Mouse (Mus musculus) limb, embryonic 14.5 days (tissue): ENCODE results near the gene Itgb6. TPM values are rescaled to one million over a fixed set of nuclear protein-coding genes. Genes with fewer than 3 reads are reported as not detected.

Experiments used
- ATAC-seq: fragments of 200-750 bp; cut with Nextera tagmentation; 2 replicates; pipeline ENCODE4 v1.8.0; 2017; ENCODE audit warnings: low read depth, moderate number of reproducible peaks, moderate TSS enrichment; ENCODE audit not compliant: low FRiP score
- DNase-seq: peaks from one replicate; pipeline ENCODE4 v3.0.0-alpha.2; 2015; ENCODE audit warnings: low spot score
- H3K27ac ChIP-seq: fragments of 300-500 bp; sonication (generic); replicated peaks from 2 replicates; pipeline ENCODE4 v1.5.1; 2014; ENCODE audit warnings: low read depth, mild to moderate bottlenecking, low read length, moderate library complexity, mixed read lengths
- H3K27me3 ChIP-seq: fragments of 300-500 bp; sonication (generic); 2 replicates; pipeline ENCODE4 v1.6.1; 2014; ENCODE audit warnings: low read length, mixed read lengths; ENCODE audit not compliant: control insufficient read depth, insufficient read depth
- H3K36me3 ChIP-seq: fragments of 300-500 bp; sonication (generic); 2 replicates; pipeline ENCODE4 v1.6.1; 2014; ENCODE audit warnings: mild to moderate bottlenecking, low read length, moderate library complexity, mixed read lengths; ENCODE audit not compliant: control insufficient read depth, insufficient read depth
- H3K4me1 ChIP-seq: fragments of 300-500 bp; sonication (generic); 2 replicates; pipeline ENCODE4 v1.6.1; 2014; ENCODE audit warnings: antibody characterized with exemption, low read length, mixed read lengths; ENCODE audit not compliant: control insufficient read depth, insufficient read depth
- H3K4me2 ChIP-seq: fragments of 300-500 bp; sonication (generic); replicated peaks from 2 replicates; pipeline ENCODE4 v1.6.1; 2014; ENCODE audit warnings: low read depth, mild to moderate bottlenecking, low read length, moderate library complexity; ENCODE audit not compliant: severe bottlenecking
- H3K4me3 ChIP-seq: fragments of 300-500 bp; sonication (generic); replicated peaks from 2 replicates; pipeline ENCODE4 v1.5.1; 2014; ENCODE audit warnings: low read length
- H3K9ac ChIP-seq: fragments of 300-500 bp; sonication (generic); 2 replicates; pipeline ENCODE4 v1.6.1; 2014; ENCODE audit warnings: mild to moderate bottlenecking, low read depth, low read length, moderate library complexity; ENCODE audit not compliant: severe bottlenecking
- H3K9me3 ChIP-seq: fragments of 300-500 bp; sonication (generic); 2 replicates; pipeline ENCODE4 v1.6.1; 2016; ENCODE audit warnings: low read length; ENCODE audit not compliant: control insufficient read depth
- POLR2A ChIP-seq: fragments of 200-500 bp; IDR thresholded peaks from 2 replicates; pipeline ENCODE4 v1.8.0; 2012; ENCODE audit warnings: inconsistent platforms, mild to moderate bottlenecking, moderate library complexity, borderline replicate concordance; ENCODE audit not compliant: insufficient read depth, insufficient read length; ENCODE audit errors: extremely low read depth
- WGBS: fragments of 180-500 bp; shearing (Covaris S2); extraction: QIAGEN DNeasy Blood & Tissue Kit; methylation state at CpG from one replicate; pipeline ENCODE4 v1.1.7; 2014; 5-methylcytosine and 5-hydroxymethylcytosine counted together
- polyA plus RNA-seq, 2 experiments: library from polyadenylated mRNA; depleted of rRNA in 1 of 2; stranded (reverse) in 1 of 2; unstranded in 1 of 2; fragments of >200 nt; fragmentation: Nextera tagmentation in 1 of 2; extraction: Ambion mirVana in 1 of 2; gene quantifications; 2 replicates each; pipeline versions ENCODE4 v1.2.1 to v1.2.3; 2012 to 2014

Gene Itgb6
- polyA plus RNA-seq, 2 experiments, result 2.6 to 3.3 TPM

DNA sequence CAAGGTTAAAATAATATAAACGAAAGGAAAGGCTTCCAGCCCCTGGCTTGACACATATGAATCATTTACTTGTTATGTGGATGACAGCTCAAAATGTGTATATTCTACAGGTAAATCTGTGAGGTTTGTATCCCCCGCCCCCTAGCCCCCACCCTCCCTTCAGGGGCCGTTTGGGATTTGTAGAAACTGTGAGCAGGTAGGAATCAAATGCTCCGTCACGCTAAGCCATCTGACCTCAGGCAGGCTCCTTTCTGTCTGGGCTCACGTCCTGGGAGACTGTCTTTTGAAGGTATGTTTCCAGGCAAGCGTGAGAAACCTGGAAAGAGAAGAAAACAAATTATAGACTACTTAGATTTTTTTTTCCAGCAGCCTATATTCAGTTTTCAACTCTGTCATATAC, 48.0 kb downstream of the Itgb6 start:
- TF ChIP-seq POLR2A, result no peak
- no peaks in the 10 kb centered on the region for H3K4me1 ChIP-seq
- 46% methylated on average over 7 of the region's 7 CpGs for WGBS
- no peak overlapping the region for H3K27ac ChIP-seq
- no peak overlapping the region for H3K4me3 ChIP-seq
- ATAC-seq, result no peak
- no peaks in the 10 kb centered on the region for H3K9me3 ChIP-seq
- H3K9ac ChIP-seq, result no peak overlapping the region
- DNase-seq, result no peak
- H3K27me3 ChIP-seq, result no peaks in the 10 kb centered on the region
- H3K4me2 ChIP-seq, result no peak overlapping the region
- H3K36me3 ChIP-seq, result no peaks in the 10 kb centered on the region

- no peak overlapping the region for H3K4me2 ChIP-seq
- H3K36me3 ChIP-seq, result no peaks in the 10 kb centered on the region
- H3K4me3 ChIP-seq, result no peak overlapping the region
- 39% methylated on average over 17 of the region's 17 CpGs for WGBS
- no peaks in the 10 kb centered on the region for H3K27me3 ChIP-seq
- ATAC-seq (no peak), DNase-seq (no peak)
- no peak overlapping the region for H3K27ac ChIP-seq
- TF ChIP-seq POLR2A, result no peak
- no peak overlapping the region for H3K9ac ChIP-seq
- no peaks in the 10 kb centered on the region for H3K9me3 ChIP-seq
- no peaks in the 10 kb centered on the region for H3K4me1 ChIP-seq
These were observed 49.2 kb downstream of the Itgb6 start for GRCm38 (mm10) chr2:60672973-60673954.

DNA sequence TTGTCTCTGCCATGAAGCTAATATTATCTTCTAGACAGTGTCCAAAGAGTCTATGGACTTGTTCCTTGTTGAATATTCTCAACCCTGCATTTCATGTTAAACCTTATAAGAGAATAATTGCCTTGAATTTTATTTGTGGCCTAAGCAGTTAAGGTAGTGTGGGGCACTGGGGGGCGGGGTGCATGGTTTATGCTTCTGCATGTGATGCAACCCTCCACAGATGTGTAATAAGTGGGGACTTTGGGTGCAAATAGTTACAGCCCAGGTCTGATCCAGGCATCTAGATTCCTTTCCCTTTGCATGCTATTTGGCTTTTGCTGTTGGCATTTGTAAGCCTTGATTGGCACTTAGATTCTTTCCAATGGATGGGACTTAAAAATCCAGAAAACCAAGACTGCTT, 51.2 kb downstream of the Itgb6 start:
- no peak for DNase-seq
- H3K9me3 ChIP-seq, result no peaks in the 10 kb centered on the region
- no peak for ATAC-seq
- no peak overlapping the region for H3K4me2 ChIP-seq
- no peaks in the 10 kb centered on the region for H3K36me3 ChIP-seq
- no peaks in the 10 kb centered on the region for H3K27me3 ChIP-seq
- TF ChIP-seq POLR2A, result no peak
- no peaks in the 10 kb centered on the region for H3K4me1 ChIP-seq
- no peak overlapping the region for H3K27ac ChIP-seq
- 96% methylated on average over 1 of the region's 1 CpGs for WGBS
- no peak overlapping the region for H3K4me3 ChIP-seq
- no peak overlapping the region for H3K9ac ChIP-seq

DNA sequence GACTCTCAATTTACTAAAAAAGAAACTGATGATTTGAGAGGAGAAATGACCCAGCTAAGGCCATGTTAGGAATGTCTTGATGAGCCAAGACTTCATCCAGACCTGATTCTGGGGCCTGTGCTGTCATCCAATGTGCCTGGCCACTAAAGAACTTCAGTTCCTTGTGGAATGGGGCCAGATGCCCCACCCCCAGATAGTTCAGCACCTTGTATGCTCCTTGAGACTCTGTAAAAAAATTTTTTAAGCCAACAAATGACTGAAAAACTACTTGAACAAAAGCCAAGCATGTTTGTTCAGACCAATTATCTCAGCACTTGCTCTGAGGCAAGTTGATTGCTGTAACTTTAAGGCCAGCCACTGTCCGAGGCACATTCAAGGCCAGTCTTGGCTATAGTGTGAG, 59.4 kb downstream of the Itgb6 start:
- ATAC-seq (no peak), DNase-seq (no peak)
- no peak for TF ChIP-seq POLR2A

GRCm38 (mm10) chr2:60659993-60660392, 62.5 kb downstream of the Itgb6 start:
- ATAC-seq (no peak), DNase-seq (no peak)
- H3K9ac ChIP-seq, result no peak overlapping the region
- no peaks in the 10 kb centered on the region for H3K36me3 ChIP-seq
- H3K4me1 ChIP-seq, result no peaks in the 10 kb centered on the region
- TF ChIP-seq POLR2A, result no peak
- H3K27me3 ChIP-seq, result no peaks in the 10 kb centered on the region
- H3K4me3 ChIP-seq, result no peak overlapping the region
- no peak overlapping the region for H3K27ac ChIP-seq
- H3K9me3 ChIP-seq, result no peaks in the 10 kb centered on the region
- H3K4me2 ChIP-seq, result no peak overlapping the region
- 81% methylated on average over 4 of the region's 4 CpGs for WGBS

More for the DNA sequence above, 59.4 kb downstream of the Itgb6 start:
- H3K4me1 ChIP-seq, result no peaks in the 10 kb centered on the region
- H3K27ac ChIP-seq, result no peak overlapping the region
- no peaks in the 10 kb centered on the region for H3K9me3 ChIP-seq
- H3K4me2 ChIP-seq, result no peak overlapping the region
- no peak overlapping the region for H3K9ac ChIP-seq
- no peak overlapping the region for H3K4me3 ChIP-seq
- 73% methylated on average over 1 of the region's 1 CpGs for WGBS
- H3K27me3 ChIP-seq, result no peaks in the 10 kb centered on the region
- H3K36me3 ChIP-seq, result no peaks in the 10 kb centered on the region
